Mouse (Mus musculus): Measurements from ENCODE around the gene Cbfa2t3.
A peak's percentile ranks its signal among the peaks of the same experiment; 100 is the strongest.

Gene Cbfa2t3

DNA sequence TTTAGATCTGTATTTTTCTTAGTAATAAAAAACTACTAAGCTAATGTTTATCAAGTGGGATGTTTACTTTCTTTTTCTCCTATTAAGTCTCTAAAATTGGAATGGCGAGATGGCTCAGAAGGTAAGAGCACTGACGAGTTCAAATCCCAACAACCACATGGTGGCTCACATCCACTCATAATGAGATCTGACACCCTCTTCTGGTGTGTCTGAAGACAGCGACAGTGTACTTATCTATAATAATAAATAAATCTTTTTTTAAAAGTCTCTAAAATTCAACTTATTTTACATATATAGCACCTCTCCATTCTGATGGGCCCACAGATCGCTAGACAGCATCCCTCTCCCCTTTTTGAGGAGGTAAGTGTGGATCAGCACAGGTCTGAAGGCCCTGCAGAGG lies 88.7 kb downstream of the Cbfa2t3 start:
- no peak for DNase-seq (ENCODE audit: low spot score in 2 of 2)

GRCm38 (mm10) chr8:122606810-122607209 lies 92.1 kb downstream of the Cbfa2t3 start:
- no peak for DNase-seq (ENCODE audit: low spot score in 2 of 2)

DNA sequence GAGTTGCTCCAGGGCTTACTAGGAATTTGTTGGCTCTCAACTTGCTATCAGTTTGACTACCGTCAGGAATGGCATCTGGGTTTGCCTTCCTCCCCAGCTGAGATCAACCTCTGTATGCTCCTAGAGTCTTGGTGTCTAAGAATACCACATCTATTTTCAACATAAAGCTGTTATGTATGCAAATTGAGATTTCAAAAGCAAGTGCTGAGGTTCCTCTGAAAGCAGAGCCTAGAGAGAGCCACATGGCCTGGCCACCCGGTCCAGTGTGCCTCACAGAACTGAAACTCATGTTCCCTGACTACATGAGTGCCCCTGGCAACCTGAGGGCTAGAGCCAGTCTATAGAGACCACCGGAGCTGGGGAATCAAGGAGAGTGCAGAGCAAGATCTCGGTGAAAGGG lies 93.5 kb downstream of the Cbfa2t3 start:
- no peak for DNase-seq (ENCODE audit: low spot score in 2 of 2)

GRCm38 (mm10) chr8:122604640-122605039 lies 94.3 kb downstream of the Cbfa2t3 start:
- no peak for DNase-seq (ENCODE audit: low spot score in 2 of 2)

- no peak for DNase-seq (ENCODE audit: low spot score in 2 of 2)
Observed at GRCm38 (mm10) chr8:122600666-122601065, 98.2 kb downstream of the Cbfa2t3 start.

GRCm38 (mm10) chr8:122596031-122596430 lies 102.9 kb downstream of the Cbfa2t3 start:
- no peak for DNase-seq (ENCODE audit: low spot score in 2 of 2)

GRCm38 (mm10) chr8:122593783-122594507 lies 105.0 kb downstream of the Cbfa2t3 start:
- DNase-seq (ENCODE audit: low spot score in 2 of 2), result no peak

GRCm38 (mm10) chr8:122593240-122593639 lies 105.7 kb downstream of the Cbfa2t3 start:
- no peak for DNase-seq (ENCODE audit: low spot score in 2 of 2)

- no peak for DNase-seq (ENCODE audit: low spot score in 2 of 2)
Observed at GRCm38 (mm10) chr8:122586749-122587148, 112.2 kb downstream of the Cbfa2t3 start.

DNA sequence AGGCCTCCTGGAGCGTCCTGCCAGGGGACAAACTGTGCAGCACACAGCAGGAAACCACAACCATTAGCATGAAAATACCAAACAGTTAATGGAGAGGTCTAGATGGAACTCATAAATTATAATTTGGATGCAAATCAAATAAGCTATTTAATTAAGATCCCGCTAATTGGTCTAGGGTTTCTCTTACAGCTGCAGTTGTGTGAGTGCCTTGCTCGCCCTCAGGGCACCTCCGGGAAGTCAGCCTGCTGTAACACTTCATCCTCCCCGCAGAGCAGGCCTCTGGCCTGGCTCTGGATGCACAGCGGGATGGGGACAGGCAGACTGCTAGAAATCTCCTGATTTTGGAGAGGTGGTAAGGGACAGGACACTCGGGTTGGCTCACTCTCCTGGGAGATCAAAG lies 112.7 kb downstream of the Cbfa2t3 start:
- DNase-seq (ENCODE audit: low spot score in 2 of 2), result no peak

- no peak for DNase-seq (ENCODE audit: low spot score in 2 of 2)
Observed at GRCm38 (mm10) chr8:122585411-122585891, 113.5 kb downstream of the Cbfa2t3 start.

DNA sequence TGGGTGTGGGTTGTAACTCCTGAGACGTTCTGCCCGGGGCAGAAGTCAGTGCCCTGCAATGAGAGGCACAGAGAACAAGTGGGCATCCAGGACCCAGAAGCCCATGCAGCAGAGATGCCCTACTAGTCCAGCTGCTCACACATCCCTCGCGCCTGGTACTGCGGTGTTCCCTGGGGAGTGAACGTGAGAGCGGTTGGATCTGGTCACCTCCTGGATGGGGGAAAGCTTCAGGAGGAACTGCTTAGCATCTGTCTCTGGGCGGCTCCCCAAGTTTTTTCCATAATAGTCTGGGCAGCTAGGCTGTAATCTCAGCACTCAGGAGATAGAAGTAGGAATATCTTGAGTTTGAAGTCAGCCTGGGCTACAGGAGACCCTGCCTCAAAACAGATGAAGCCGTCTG lies 113.9 kb downstream of the Cbfa2t3 start:
- no peak for DNase-seq (ENCODE audit: low spot score in 2 of 2)

DNA sequence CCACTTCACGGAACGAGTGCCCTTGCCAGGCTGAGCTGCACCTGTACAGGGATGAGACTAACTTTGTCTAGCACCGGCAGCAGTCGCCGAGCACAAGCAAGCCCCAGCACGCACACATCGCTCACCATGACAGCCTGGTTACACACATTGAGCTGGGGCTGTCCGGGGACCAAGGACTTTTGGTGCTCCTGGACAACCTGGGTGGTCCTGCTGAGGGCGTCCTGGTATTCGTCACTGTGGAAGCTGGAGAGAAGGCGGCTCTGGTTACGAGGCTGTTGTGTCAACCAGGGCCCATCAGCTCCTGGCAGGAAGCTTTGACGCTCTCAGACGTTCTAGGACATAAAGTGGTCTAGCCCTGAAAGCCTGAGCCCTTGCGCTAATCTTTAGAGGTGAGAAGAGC lies 118.0 kb downstream of the Cbfa2t3 start:
- DNase-seq (ENCODE audit: low spot score in 2 of 2), result no peak

DNA sequence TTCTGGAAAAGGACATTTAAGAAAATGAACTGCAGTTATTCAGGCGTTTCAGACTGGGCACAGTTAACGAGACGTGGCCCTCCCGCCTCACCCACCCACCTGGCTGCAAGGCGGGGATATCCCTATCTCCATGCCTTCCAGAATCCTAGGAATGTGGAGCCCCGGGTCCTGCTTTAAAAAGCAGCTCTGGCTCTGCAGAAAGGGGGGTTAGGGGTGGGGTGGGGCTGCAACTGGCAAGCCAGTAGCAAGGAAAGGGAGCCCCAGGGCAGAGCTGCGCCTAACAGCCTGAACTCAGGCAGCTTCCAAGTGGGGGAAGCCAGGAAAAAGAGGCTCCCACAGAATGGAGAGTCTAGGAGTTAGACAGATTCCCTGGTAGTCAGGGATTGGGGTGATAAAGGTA lies 119.7 kb downstream of the Cbfa2t3 start:
- DNase-seq (ENCODE audit: low spot score in 2 of 2), result no peak

- DNase-seq (ENCODE audit: low spot score in 2 of 2), result no peak
Observed at GRCm38 (mm10) chr8:122577116-122577515, 121.8 kb downstream of the Cbfa2t3 start.

GRCm38 (mm10) chr8:122576648-122577022 lies 122.3 kb downstream of the Cbfa2t3 start, which contains the start of gene Aprt:
Gene Aprt, minus strand, starts transcription at chr8:122576909.
- peak; percentile 91 to 93 for DNase-seq (ENCODE audit: low spot score in 2 of 2)

GRCm38 (mm10) chr8:122575735-122576647 lies 122.9 kb downstream of the Cbfa2t3 start:
- DNase-seq (ENCODE audit: low spot score in 2 of 2), result no peak

- no peak for DNase-seq (ENCODE audit: low spot score in 2 of 2)
Observed at GRCm38 (mm10) chr8:122575286-122575685, 123.6 kb downstream of the Cbfa2t3 start.

Data from heart, adult 9 months (tissue).